Mouse (Mus musculus) frontal cortex, adult (tissue): ENCODE results near the gene Cnrip1.
"Not testable (repeated sequence)": the region's sequence is repeated elsewhere in the genome, so short reads cannot be mapped to it uniquely, and the experiment has no call there.

Experiments
- ATAC-seq: cut with Nextera tagmentation; 2 replicates; pipeline ENCODE4 v1.9.2; 2017; ENCODE audit warnings: mild to moderate bottlenecking, moderate library complexity, mixed read lengths; ENCODE audit not compliant: low TSS enrichment

Gene Cnrip1

DNA sequence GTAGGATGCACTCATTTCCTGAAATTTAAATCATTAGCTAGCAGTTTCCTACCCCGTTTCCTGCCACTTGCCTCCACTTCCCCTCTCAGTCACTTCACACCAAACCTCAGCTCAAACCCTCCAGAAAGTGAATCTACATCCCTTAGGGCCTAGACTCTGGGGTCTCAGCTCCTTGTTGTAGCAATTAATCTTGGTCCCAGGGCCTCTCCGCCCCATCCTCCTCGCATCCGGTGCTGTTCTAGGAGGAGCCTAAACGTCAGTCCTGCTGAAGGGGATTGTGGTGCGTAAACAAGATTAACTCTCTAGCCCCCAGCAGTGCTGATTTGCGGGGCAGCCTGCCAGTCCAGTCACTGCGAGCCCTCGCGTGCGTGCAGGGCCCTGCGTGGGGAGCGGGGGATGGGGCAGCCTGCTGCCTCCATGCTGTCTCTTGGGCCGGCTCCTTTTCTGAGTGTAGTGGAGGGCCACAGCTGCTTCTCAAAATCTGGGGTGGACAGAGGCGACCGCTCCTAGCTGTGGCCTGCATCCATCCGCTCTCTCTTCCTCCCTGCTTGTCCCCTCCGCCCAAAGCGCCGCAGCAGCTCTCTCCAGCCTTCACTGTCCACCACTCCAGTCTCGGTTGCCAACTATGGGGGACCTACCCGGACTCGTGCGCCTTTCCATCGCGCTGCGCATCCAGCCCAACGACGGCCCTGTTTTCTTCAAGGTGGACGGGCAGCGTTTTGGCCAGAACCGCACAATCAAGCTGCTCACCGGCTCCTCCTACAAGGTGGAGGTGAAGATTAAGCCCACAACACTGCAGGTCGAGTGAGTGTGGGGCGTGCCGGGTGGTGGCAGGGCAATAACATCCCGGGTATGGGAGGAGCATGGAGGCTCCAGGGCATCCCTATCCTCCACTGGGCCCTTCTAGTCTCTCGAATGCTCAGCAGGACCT is at the start of gene Cnrip1, which contains the start of gene Plek:
TSS of gene Cnrip1 (plus strand) at position 42 of the 931 bp plus-strand sequence.
TSS of gene Plek (minus strand) at position 837 of the 931 bp plus-strand sequence.
- ATAC-seq: peak; percentile 84

DNA sequence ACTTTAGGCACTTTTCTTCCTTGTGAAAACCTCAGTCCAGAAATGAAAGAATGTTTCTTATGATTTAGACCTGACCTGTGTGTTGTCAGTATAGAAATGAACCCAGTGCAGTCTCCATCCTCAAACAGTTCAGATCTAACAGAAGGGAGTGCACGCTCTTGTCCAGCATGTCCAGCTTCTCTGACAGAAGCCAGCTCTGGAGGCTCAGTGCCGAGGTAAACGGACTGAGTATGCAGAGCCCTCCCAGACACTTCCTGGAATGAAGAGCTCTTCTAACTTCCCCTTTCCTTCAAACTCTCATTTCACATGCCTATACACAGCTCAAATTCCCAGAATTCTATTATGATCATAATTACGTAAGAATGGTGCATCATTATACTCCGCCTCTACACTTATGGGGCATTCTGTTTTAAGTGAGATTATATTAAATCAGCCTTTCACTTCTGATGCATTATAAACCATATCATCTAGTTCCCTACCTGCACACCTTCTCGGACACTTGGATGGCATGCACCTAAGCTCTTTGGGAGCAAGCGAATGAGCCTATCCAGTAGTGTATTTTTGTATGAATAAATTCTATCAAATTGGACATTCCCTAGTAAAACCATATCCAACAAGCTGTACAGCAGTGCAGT is 48.5 kb upstream of the Cnrip1 start:
- no peak for ATAC-seq

DNA sequence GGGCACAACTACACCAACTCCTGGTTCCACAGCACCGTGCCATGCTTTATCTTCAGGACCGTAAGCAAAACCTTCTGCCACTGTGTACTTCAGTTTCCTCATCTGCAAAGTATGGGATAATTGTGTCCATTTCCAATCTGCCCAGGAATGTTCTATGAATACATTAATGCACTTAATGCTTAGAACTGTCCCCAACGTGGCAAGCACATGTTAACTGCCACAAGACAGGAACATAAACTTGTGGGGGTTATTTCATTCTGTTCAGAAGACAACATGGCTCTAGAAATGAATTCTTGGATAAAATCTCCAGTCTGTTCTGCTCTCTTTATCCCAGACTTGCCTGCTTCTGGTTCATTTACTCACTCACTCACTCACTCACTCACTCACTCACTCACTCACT is 47.6 kb upstream of the Cnrip1 start:
- ATAC-seq: no peak

DNA sequence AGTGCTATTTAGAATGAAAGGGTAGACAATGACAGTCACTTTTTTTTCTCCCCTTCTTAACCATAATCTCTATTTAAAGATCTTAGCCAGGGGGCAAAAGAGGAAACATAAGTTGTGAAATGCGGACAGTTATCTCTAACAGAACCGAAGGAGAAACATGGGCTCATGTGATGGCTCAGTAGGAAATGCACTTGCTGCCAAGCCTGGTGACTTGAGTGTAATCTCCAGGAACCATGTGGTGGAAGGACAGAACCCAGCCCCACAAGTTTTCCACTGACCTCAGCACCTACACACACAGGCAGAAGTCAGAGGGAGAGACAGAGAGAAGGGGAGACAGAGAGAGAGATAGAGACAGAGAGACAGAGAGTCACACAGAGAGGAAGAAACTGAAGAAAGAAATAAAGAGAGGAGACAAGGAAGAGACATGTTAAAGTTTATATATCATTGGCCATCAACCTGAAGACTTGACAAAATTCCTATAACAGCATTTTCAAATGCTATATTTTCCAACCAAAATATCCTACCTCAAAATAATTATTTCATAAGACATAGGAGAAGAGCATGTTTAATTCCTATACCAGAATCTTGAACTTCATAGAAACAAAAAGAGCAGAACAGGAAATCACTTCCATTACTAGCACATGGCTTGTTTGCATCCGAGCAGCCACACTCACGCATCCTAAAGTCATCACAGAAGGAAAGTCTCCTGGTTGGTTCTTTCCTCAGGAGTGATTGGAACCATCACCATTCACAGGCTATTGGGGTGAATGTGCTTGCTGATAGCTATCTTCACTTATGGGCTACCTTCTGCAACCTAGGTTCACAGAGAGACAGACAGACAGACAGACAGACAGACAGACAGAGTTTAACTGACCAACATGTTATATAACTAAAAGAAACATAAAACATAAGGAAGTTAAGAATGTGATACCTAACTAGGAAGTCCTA is 46.2 kb upstream of the Cnrip1 start:
- ATAC-seq: no peak

DNA sequence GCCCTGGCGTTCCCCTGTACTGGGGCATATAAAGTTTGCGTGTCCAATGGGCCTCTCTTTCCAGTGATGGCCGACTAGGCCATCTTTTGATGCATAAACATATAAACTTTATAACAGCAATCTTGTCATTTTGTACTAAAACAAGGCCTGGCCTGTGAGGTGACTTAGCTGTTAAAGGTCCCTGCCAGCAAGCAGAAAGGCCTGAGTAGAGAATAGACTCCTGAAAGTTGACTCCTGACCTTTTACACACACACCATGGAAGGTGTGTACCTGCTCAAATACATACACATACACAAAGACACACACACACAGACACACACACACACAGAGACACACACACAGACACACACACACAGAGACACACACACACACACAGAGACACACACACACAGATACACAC is 44.9 kb upstream of the Cnrip1 start:
- ATAC-seq: not testable (repeated sequence)

DNA sequence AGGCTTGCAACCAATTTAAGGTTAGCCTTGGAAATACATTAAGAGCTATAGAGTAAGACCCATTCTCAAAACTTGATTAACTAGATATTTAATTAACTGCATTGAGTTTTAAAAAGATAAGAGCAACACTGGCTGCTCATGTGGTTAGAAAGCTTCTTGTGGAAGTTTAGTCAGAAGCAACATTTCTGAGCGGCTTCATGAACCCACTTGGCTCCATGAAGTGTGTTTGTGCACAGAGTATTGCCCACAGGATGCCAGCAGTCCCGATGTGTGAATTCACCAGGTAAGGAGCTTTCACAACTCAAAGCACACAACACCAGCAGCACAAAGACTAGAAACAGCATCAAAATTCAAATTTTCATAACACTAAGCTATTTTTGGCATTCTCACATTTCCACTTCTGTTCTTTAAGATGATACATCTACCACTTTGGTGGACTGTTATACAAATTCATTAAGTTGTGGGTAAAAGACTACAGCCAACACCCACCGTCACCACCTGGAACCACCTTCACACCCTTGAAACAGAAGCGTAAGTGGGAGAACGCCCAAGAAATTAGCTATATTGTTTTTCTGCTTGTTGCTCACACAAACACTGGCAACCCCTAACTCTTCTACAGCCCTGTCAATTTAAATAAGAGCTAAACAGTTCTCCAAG is 43.7 kb upstream of the Cnrip1 start:
- peak; percentile 65 for ATAC-seq

DNA sequence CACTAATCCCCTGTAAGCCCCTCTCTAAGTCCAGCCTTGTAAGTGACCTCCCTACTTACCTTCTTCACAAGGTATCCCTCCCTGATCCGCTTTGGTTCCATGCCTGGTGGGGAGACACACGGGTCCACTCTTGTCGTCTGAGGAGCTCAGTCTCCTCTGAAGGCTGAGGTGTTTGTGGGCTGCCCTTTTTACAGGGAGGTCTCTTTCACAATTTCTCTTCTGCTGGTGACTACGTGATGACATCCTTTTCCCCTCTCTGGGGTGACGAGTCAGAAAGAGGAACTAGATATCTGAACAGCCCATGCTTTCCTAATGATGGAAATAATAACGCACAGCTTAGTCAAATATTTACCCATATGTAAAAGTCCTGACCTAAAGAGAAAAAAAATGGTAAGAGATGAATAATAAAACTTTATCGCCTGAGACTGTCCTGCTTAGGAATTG is 42.9 kb upstream of the Cnrip1 start:
- ATAC-seq: no peak

DNA sequence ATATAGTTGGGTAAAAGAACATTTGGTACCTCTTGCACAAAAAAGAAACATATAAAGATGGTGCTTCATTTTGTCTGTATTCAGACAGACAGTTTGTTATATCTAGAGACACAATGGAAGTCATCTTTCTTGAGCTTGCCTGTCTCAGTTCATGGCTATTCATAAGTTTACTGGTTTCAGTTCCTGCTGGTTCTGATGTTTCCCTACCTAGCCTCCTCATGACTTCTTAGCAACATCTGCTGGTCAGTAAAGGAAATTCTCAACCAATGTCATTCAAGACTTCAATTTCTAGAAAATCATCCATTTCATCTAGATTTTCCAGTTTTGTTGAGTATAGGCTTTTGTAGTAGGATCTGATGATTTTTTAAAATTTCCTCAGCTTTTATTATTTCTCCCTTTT is 38.4 kb upstream of the Cnrip1 start:
- no peak for ATAC-seq

DNA sequence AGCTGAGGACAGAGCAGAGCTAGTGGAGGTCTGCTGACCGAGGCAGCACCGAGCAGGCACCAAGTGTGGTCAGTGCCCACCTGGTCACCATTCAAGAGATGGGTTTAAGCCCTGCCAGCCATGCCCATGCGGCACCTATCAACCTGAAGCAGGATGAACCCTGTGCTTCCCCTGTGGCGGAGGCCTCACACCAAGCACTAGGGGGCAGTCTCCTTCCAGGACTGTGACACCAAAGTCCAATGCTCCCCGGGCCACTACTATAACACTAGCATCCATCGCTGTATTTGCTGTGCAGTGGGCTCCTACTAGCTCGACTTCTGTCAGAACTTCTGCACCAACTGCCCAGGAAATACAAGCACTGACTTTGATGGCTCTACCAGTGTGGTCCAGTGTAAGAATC is 32.1 kb upstream of the Cnrip1 start:
- ATAC-seq: no peak

DNA sequence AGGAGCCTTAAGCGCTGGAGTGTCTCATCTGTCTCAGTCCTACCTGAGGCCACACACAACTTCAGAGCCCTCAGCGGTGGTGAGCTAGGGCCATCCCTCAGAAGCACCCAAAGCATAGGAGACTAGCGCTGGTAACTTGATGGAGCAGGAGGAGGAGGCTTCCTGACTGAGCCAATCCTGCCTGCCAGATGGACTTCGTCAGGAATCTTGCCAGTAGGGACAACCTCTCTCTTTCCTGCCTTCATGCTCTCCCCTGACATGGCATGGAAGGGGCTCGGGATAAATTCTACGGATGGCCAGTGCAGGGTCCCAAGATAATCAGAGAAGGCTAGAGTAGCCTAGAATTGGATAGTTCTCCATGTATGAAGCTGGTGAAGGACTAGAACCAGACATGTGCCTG is 28.2 kb upstream of the Cnrip1 start:
- ATAC-seq: 0 out of 2 replicates have a peak, but pooled peaks have one; percentile 13

DNA sequence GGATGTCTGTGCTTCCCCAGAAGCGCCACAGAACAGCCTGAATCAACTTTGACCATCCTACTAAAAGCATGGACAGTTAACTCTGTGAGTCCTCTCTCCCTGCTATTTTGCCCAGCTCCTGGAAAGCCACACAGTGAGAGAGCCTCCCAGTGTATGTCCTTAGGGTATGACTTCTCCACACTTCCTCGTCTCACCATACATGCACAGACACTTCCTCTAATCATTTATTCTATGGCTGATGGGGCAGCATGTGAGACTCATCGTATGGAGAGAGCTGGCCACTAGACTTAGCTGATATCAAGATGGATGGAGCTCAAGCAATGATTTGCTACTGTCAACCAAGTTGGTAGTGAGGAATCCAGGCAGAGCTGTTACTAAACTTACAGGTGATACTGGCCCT is 27.4 kb upstream of the Cnrip1 start:
- ATAC-seq: no peak

DNA sequence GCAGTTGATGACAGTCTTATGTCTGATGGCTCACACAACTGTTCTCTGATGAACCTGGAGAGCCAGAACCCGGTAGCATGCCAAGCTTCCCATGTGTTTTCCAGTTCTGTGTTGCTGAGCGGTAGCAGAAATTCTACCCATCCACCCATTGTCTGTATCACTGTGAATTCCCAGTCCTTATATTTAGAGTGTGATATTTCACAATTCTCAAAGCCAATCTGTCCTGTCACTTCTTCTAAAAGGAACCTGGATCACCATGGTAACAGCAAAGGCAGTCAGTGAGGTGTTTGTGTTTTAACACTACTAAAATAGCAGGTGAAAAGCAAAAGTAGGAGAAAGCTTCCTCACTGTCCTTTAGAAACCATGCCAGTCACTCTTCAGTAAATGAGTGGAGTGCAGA is 5.6 kb upstream of the Cnrip1 start:
- peak; percentile 95 for ATAC-seq

DNA sequence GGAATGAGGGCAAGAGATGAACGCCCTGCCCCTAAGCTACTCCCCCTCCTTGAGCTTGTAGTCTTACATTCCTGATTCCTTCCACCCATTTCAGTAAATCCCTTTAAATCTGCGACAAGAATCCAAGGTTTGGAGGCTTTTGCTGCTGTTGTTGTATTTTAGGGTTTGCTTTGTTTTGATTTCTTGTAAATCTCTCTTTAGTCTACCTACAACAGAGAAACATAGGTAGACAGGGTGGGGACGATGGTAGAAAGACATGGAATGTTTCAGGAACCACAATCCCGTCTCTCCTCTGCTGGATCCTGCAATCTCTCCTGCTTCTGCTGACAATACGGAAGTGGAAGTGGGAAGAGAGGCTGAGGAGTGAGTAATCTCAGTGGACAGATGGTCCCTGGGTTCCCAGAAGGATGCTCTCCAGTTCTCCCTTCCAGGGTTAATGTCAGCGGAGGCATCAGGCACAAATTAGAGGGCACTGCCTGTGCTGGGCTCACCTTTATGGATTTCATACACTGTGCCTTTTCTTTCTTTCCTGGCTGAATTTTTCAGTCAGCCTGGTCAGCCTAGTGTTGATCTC is 1.2 kb downstream of the Cnrip1 start:
- ATAC-seq: peak; percentile 82

DNA sequence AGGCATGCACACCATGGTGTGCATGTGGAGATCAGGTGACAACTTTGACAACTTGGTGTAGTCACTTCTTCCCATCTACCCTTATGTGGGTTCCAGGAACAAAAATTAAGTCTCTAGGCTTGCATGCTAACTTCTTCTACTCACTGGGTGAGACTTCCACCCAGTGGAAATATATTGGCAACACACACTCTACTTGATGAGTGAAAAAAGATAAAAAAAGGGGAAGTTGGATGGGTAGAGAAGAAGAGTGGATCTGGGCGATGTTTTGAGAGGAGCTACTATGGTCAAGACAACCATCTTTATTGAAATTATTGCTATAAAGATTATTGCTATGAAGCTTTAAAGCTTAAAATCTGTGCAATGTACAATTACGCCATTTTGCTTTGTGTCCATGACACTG is 18.0 kb downstream of the Cnrip1 start:
- not testable (repeated sequence) for ATAC-seq

DNA sequence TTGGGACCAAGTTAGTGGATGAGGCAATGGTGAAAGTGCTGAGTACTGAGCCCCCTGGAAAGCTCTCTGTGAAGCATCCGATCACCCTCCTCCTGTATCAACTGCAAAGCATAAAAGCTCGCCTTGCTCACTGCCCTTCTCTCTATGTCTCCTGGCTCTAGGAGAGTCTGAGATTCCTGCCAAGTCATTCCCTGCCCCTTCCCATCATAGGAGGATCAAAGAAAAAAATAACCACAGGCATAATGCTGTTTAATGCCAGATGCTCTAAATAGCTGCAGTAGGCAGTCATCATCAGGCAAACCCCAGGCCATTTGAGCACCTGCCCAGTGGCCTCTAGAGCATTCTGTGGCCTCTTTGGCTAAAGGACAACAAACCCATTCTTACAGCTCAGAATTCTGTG is 24.3 kb downstream of the Cnrip1 start:
- no peak for ATAC-seq

DNA sequence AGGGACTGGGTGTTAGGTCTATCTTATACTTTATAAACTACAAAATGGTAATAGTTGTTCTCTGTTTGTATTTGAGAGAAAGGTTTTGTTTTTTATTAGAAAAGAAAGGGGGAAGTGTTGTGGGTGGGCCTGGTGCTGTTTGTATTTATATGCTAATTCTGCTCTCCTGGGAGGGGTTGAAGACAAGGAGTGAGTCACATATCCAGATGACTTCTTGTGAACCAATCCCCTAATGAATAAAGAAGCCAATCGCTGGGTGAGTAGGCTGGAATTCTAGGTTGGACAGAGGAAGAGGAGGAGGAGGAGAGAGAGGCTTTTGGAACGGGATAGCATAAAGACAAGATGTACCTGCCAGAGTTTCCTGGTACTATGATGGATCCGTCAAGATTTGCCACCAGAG is 30.7 kb downstream of the Cnrip1 start:
- ATAC-seq: no peak

DNA sequence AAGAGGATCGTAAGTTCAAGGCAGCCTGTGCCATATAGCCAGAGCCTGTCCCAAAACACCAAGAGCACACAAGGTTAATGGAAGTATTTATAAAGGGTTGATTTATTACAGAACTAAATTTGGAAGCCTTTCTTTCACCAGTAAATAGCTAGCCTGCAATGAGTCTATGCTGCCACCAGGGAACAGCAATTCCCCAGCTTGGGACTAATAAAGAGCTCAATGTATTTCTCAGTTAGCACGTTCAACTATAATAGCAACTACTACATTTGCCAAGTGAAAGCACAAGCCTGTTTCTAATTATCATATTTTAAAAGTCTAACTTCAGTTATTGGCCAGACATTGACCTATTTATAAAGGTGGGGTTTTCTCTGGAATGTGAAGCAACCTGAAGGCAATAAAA is 31.6 kb downstream of the Cnrip1 start:
- peak; percentile 82 for ATAC-seq

DNA sequence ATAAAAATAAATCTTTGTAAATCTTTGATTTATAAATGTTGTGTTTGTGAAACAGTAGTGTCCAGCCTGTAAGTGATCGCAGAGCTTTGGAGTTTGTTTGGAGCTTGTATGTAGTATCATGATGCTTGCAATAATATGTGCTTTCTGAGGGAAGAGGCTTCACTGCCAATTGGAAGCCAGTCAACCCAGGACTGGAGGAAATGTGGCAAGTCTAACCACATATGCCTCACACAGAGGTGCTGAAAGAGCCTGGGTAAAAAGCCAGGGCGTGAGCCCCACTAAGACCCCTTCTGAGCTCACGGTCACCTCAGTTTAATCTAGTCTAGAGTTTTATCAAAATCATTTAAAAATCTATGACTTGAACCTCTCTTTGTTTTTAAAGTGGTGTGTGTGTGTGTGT is 32.1 kb downstream of the Cnrip1 start:
- ATAC-seq: no peak

DNA sequence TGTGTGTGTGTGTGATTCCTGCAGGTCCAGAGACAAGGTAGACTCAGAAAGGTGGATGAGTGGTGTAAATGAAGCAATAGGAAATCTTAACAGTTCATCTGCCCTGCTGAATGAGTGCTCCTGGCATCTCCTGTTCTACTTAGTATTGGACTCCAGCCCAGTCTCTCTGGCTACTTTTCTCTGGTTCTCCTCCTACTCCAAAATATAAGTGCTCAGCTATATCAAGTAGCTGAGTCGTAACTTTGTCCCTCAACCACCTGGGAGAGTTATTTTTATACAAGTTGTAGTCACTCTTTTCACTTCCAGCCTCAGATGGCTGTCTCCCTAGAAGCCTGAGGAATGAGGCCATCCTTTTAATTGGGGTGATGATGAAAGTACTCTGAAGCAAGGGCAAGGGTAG is 32.5 kb downstream of the Cnrip1 start:
- peak; percentile 91 for ATAC-seq

DNA sequence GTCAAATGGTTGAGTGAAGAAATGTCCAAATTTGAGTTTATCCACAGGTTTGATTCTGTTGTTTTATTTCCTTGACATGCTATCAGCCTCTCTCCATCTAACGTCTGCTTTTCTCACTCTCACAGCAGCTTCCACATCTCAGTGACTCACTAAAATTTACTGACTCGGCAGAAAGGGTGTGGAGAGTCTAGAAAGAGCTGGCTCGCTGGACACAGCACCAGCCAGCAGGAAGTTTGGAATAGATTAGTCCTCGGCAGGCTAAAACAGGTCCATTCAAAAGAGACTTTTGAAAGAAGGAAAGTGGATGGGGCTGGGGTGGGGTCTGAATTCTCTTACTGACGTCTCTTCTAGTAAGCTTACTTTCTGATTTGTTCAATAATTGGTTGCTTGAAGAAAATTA is 34.7 kb downstream of the Cnrip1 start:
- peak; percentile 82 for ATAC-seq

DNA sequence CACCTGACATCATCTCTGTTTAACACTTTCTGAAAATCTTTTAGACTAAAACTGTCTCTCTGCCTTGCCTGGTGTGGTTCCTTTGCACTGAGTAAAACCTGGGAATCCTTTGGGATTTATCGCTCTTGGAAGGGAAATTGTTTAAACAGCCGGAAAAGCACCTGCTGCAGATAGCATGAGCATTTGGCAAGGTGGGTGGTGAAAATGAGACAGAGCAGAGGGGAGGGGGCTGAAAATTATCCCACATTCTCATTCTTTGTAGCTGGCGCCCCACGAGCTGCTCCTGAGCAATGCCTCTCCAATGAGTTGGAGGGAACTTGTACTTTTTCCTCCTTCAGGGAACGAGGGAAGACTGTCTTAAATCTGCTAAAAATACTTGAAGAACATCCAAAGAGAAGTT is 55.5 kb downstream of the Cnrip1 start:
- peak; percentile 89 for ATAC-seq
